Mouse (Mus musculus) brain, adult 10 weeks (tissue): ENCODE results near the gene Ctbs. TPM values are rescaled to one million over a fixed set of nuclear protein-coding genes. Genes with fewer than 3 reads are reported as not detected.

Experiments used
- polyA plus RNA-seq: library from polyadenylated mRNA; stranded (reverse); fragments of 350-450 nt; fragmentation: Illumina TruSeq; extraction: RNeasy Lipid Tissue Mini Kit (QIAGEN cat#74804); gene quantifications from one replicate; pipeline ENCODE4 v1.2.3, GENCODE M21; 2015; ENCODE audit warnings: low read depth, low replicate concordance

Gene Ctbs
- 9.6 TPM for polyA plus RNA-seq

GRCm38 (mm10) chr3:146449745-146450250 is at the start of gene Ctbs:
Gene Ctbs (plus strand): TSS chr3:146449795.

GRCm38 (mm10) chr3:146404311-146405201 is 45.0 kb upstream of the Ctbs start, which contains the start of gene Ssx2ip:
Gene Ssx2ip (plus strand): TSS chr3:146404642.

GRCm38 (mm10) chr3:146499431-146500002 is 49.9 kb downstream of the Ctbs start, which contains the start of the genes Spata1 and Gng5:
Gene Spata1 (minus strand): TSS chr3:146499753.
Gene Gng5 (plus strand): TSS chr3:146499807.

Other genes starting within 250 kb of the Ctbs start
- 0.18 TPM for gene Lpar3, start 228.8 kb upstream of the Ctbs start, polyA plus RNA-seq
- 54.5 TPM for gene Ssx2ip, start 45.2 kb upstream of the Ctbs start, polyA plus RNA-seq
- 3.6 TPM for gene Spata1, start 50.0 kb downstream of the Ctbs start, polyA plus RNA-seq
- 115 TPM for gene Gng5, start 50.0 kb downstream of the Ctbs start, polyA plus RNA-seq
- gene Rpf1, start 71.6 kb downstream of the Ctbs start, polyA plus RNA-seq: 20.7 TPM
- gene Uox, start 120.6 kb downstream of the Ctbs start, polyA plus RNA-seq: 1.2 TPM
- 0.16 TPM for gene Dnase2b, start 165.8 kb downstream of the Ctbs start, polyA plus RNA-seq
- gene 4930503B20Rik, start 201.5 kb downstream of the Ctbs start, polyA plus RNA-seq: not detected
- 0.45 TPM for gene Samd13, start 235.8 kb downstream of the Ctbs start, polyA plus RNA-seq